Mouse (Mus musculus) CH12.LX (cell line): ENCODE results near the gene Med25. TPM values are rescaled to one million over a fixed set of nuclear protein-coding genes. Genes with fewer than 3 reads are reported as not detected.

Experiments
- DNase-seq: peaks from one replicate; pipeline ENCODE4 v3.0.0-alpha.2; 2013; ENCODE audit errors: extremely low read depth
- H3K27ac ChIP-seq: 2 replicates; pipeline ENCODE4 v1.5.1; 2012; ENCODE audit warnings: low read depth, mild to moderate bottlenecking, control low read depth, moderate library complexity; ENCODE audit not compliant: insufficient read depth
- H3K27me3 ChIP-seq: replicated peaks from 2 replicates; pipeline ENCODE3; 2012; ENCODE audit warnings: inconsistent platforms
- H3K36me3 ChIP-seq, 2 experiments: replicated peaks in 1 of 2; 2 replicates each; pipeline versions ENCODE3 to v1.6.1; 2012; ENCODE audit warnings: inconsistent platforms in 1 of 2, low read length in 1 of 2, mild to moderate bottlenecking in 1 of 2, mixed read lengths in 1 of 2, moderate library complexity in 1 of 2; ENCODE audit not compliant: control insufficient read depth in 1 of 2, insufficient read depth in 1 of 2
- H3K4me1 ChIP-seq, 2 experiments: 2 replicates each; pipeline ENCODE4 v1.6.1; 2012; ENCODE audit warnings: inconsistent platforms in 1 of 2, moderate library complexity in 1 of 2; ENCODE audit not compliant: insufficient read depth in 2 of 2, control insufficient read depth in 1 of 2
- H3K4me2 ChIP-seq: 2 replicates; pipeline ENCODE4 v1.6.1; 2012; ENCODE audit warnings: low read depth, mild to moderate bottlenecking, control low read depth; ENCODE audit not compliant: poor library complexity, insufficient read depth, severe bottlenecking
- H3K4me3 ChIP-seq, 3 experiments: fragments of 150-350 bp in 1 of 3; sonication (generic) in 1 of 3; replicated peaks in 1 of 3; 2 replicates each; pipeline versions ENCODE3 to v1.5.1; 2011 to 2012; ENCODE audit warnings: low read depth in 2 of 3, low read length in 2 of 3, mild to moderate bottlenecking in 2 of 3, moderate library complexity in 2 of 3, control low read depth in 1 of 3, improper control_type of control experiment in 1 of 3, inconsistent platforms in 1 of 3, mixed read lengths in 1 of 3; ENCODE audit not compliant: poor library complexity in 1 of 3
- H3K79me2 ChIP-seq: replicated peaks from 2 replicates; pipeline ENCODE4 v1.6.1; 2012; ENCODE audit warnings: mild to moderate bottlenecking, moderate library complexity; ENCODE audit not compliant: control insufficient read depth, poor library complexity, insufficient read depth, severe bottlenecking; ENCODE audit errors: extremely low read depth
- H3K9ac ChIP-seq: 2 replicates; pipeline ENCODE4 v1.6.1; 2012; ENCODE audit warnings: low read depth, mild to moderate bottlenecking, control low read depth, moderate library complexity; ENCODE audit not compliant: insufficient read depth
- H3K9me3 ChIP-seq: replicated peaks from 2 replicates; pipeline ENCODE3; 2012; ENCODE audit warnings: low read length, inconsistent platforms, mixed read lengths
- BHLHE40 ChIP-seq: IDR thresholded peaks from 2 replicates; pipeline ENCODE4 v1.6.1; 2011; ENCODE audit warnings: mild to moderate bottlenecking, low read depth, low read length, improper control_type of control experiment
- E2F4 ChIP-seq: IDR thresholded peaks from 2 replicates; pipeline ENCODE4 v1.6.1; 2011; ENCODE audit warnings: low read depth, low read length, improper control_type of control experiment; ENCODE audit not compliant: insufficient replicate concordance
- ELF1 ChIP-seq: IDR thresholded peaks from 2 replicates; pipeline ENCODE4 v1.6.1; 2014; ENCODE audit warnings: low read depth, mild to moderate bottlenecking, inconsistent platforms, low read length, improper control_type of control experiment
- EP300 ChIP-seq: IDR thresholded peaks from 2 replicates; pipeline ENCODE4 v1.6.1; 2011; ENCODE audit warnings: low read length, improper control_type of control experiment
- GABPA ChIP-seq: IDR thresholded peaks from 2 replicates; pipeline ENCODE4 v1.6.1; 2012; ENCODE audit warnings: low read depth, low read length, improper control_type of control experiment, inconsistent platforms; ENCODE audit not compliant: insufficient replicate concordance
- HCFC1 ChIP-seq: IDR thresholded peaks from 2 replicates; pipeline ENCODE4 v1.6.1; 2012; ENCODE audit warnings: low read depth, mild to moderate bottlenecking, inconsistent platforms, low read length, improper control_type of control experiment
- JUN ChIP-seq: IDR thresholded peaks from 2 replicates; pipeline ENCODE4 v1.6.1; 2011; ENCODE audit warnings: low read depth, mild to moderate bottlenecking, low read length, improper control_type of control experiment, moderate library complexity; ENCODE audit not compliant: insufficient read depth
- KAT2A ChIP-seq: IDR thresholded peaks from 2 replicates; pipeline ENCODE4 v1.6.1; 2012; ENCODE audit warnings: low read length, improper control_type of control experiment, inconsistent platforms; ENCODE audit not compliant: insufficient replicate concordance
- MAFK ChIP-seq: IDR thresholded peaks from 2 replicates; pipeline ENCODE4 v1.6.1; 2011; ENCODE audit warnings: low read length, improper control_type of control experiment; ENCODE audit not compliant: insufficient replicate concordance
- MAX ChIP-seq: IDR thresholded peaks from 2 replicates; pipeline ENCODE4 v1.6.1; 2011; ENCODE audit warnings: low read length, improper control_type of control experiment
- MEF2A ChIP-seq: IDR thresholded peaks from 2 replicates; pipeline ENCODE4 v1.6.1; 2014; ENCODE audit warnings: low read depth, mild to moderate bottlenecking, inconsistent platforms, low read length, improper control_type of control experiment, borderline replicate concordance
- MXI1 ChIP-seq: IDR thresholded peaks from 2 replicates; pipeline ENCODE4 v1.6.1; 2011; ENCODE audit warnings: mild to moderate bottlenecking, low read depth, low read length, improper control_type of control experiment
- MYC ChIP-seq: IDR thresholded peaks from 2 replicates; pipeline ENCODE4 v1.6.1; 2011; ENCODE audit warnings: low read depth, mild to moderate bottlenecking, improper control_type of control experiment, low read length
- NELFE ChIP-seq: IDR thresholded peaks from 2 replicates; pipeline ENCODE4 v1.6.1; 2011; ENCODE audit warnings: low read depth, low read length, improper control_type of control experiment
- NRF1 ChIP-seq: IDR thresholded peaks from 2 replicates; pipeline ENCODE4 v1.6.1; 2014; ENCODE audit warnings: low read depth, mild to moderate bottlenecking, inconsistent platforms, low read length, improper control_type of control experiment, moderate library complexity
- PAX5 ChIP-seq: IDR thresholded peaks from 2 replicates; pipeline ENCODE4 v1.6.1; 2012; ENCODE audit warnings: low read length, inconsistent platforms, mixed read lengths
- POLR2A ChIP-seq: IDR thresholded peaks from 2 replicates; pipeline ENCODE4 v1.6.1; 2011; ENCODE audit warnings: low read depth, mild to moderate bottlenecking, improper control_type of control experiment, low read length
- POLR2AphosphoS2 ChIP-seq: IDR thresholded peaks from 2 replicates; pipeline ENCODE4 v1.6.1; 2011; ENCODE audit warnings: low read depth, low read length, improper control_type of control experiment
- RAD21 ChIP-seq: IDR thresholded peaks from 2 replicates; pipeline ENCODE4 v1.6.1; 2011; ENCODE audit warnings: low read depth, mild to moderate bottlenecking, low read length, improper control_type of control experiment, moderate library complexity
- RCOR1 ChIP-seq: conservative IDR thresholded peaks from 2 replicates; pipeline ENCODE4 v1.6.1; 2012; ENCODE audit warnings: low read depth, mild to moderate bottlenecking, inconsistent platforms, low read length, improper control_type of control experiment
- SIN3A ChIP-seq: IDR thresholded peaks from 2 replicates; pipeline ENCODE4 v1.6.1; 2012; ENCODE audit warnings: low read length, improper control_type of control experiment, inconsistent platforms
- SMC3 ChIP-seq: IDR thresholded peaks from 2 replicates; pipeline ENCODE4 v1.6.1; 2011; ENCODE audit warnings: low read depth, low read length, improper control_type of control experiment
- TCF12 ChIP-seq: IDR thresholded peaks from 2 replicates; pipeline ENCODE4 v1.6.1; 2014; ENCODE audit warnings: low read depth, mild to moderate bottlenecking, inconsistent platforms, low read length, improper control_type of control experiment
- UBTF ChIP-seq: IDR thresholded peaks from 2 replicates; pipeline ENCODE4 v1.6.1; 2012; ENCODE audit warnings: low read depth, mild to moderate bottlenecking, inconsistent platforms, low read length, improper control_type of control experiment, moderate library complexity
- USF1 ChIP-seq: IDR thresholded peaks from 2 replicates; pipeline ENCODE4 v1.6.1; 2014; ENCODE audit warnings: low read depth, mild to moderate bottlenecking, inconsistent platforms, low read length, improper control_type of control experiment
- USF2 ChIP-seq: conservative IDR thresholded peaks from 2 replicates; pipeline ENCODE4 v1.6.1; 2011; ENCODE audit warnings: low read depth, low read length, improper control_type of control experiment
- ZC3H11A ChIP-seq: IDR thresholded peaks from 2 replicates; pipeline ENCODE4 v1.6.1; 2012; ENCODE audit warnings: low read depth, mild to moderate bottlenecking, inconsistent platforms, low read length, improper control_type of control experiment
- ZKSCAN1 ChIP-seq: IDR thresholded peaks from 2 replicates; pipeline ENCODE4 v1.6.1; 2012; ENCODE audit warnings: low read depth, inconsistent platforms, low read length, improper control_type of control experiment, borderline replicate concordance
- ZMIZ1 ChIP-seq: IDR thresholded peaks from 2 replicates; pipeline ENCODE4 v1.6.1; 2012; ENCODE audit warnings: low read depth, mild to moderate bottlenecking, inconsistent platforms, low read length, improper control_type of control experiment
- ZNF384 ChIP-seq: IDR thresholded peaks from 2 replicates; pipeline ENCODE4 v1.6.1; 2012; ENCODE audit warnings: low read depth, low read length, improper control_type of control experiment, inconsistent platforms
- dilution Hi-C: fragments of 300-500 bp; cut with MboI; formaldehyde crosslinking; loops from 2 replicates; pipeline ENCODE4 v1.14.3; 2020; ENCODE audit warnings: low sequenced_read_pairs; ENCODE audit not compliant: extremely low pct_unique_long_range_greater_than_20kb, extremely low pct_ligation_motif_present
- in situ Hi-C: fragments of 300-500 bp; cut with MboI; formaldehyde crosslinking; loops from 3 replicates; pipeline ENCODE4 v1.14.3; 2019; ENCODE audit warnings: low sequenced_read_pairs, low pct_ligation_motif_present, low pct_unique_long_range_greater_than_20kb, mixed read lengths
- polyA plus RNA-seq: library from polyadenylated mRNA; unstranded; fragments of >175 nt; gene quantifications from 2 replicates; pipeline ENCODE4 v1.2.1, GENCODE M21; 2012; ENCODE audit warnings: low read depth; ENCODE audit not compliant: insufficient read length
- total RNA-seq, 2 experiments: library from RNA; depleted of rRNA; stranded (reverse); fragments of 300-350 nt in 1 of 2; fragments of >200 nt in 1 of 2; gene quantifications; 2 replicates each; pipeline ENCODE4 v1.2.3; 2012 to 2014

Med25 gene
- total and polyA plus RNA-seq, 3 experiments = 18.4 to 67.4 (median 56.7) TPM

DNA sequence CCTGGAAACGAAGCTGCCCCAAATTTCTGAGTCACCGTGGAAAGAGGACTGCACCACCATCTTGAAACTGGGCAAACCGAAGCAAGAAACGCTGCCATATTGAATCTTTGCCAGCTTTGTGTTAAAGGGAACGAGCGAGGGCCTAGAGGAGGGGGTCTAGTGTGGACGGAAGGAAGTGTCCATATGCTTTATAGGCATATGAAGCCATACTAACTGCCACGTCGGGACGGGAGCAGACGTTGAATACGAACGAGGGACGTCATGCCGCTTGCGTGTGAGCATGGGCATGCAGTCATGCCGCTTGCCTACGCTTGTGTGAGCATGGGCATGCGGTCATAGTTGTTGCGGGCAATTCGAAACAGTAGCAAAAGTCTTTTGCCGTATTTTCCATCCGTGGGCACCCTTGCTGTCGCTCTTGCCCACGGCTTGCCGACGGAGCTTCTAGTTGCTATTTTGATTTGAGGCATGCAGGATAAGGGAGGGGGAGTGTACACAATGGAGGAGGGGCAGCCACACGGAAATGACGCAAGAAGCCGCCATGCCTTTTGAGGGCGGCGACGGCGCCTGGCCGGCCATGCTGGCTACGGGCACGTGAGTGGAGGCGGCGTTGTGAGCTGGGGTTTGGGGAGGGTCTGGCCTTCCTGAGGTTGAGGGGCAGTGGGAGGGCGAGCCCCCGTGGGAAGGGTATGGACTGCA lies 42.9 kb downstream of the Med25 start (continued):
- TF ChIP-seq ELF1 = no peak
- TF ChIP-seq NRF1 = peak; percentile 85
- TF ChIP-seq MYC = peak; percentile 87
- TF ChIP-seq POLR2AphosphoS2 = no peak
- TF ChIP-seq POLR2A = peak; percentile 63
- no peak for TF ChIP-seq SMC3
- TF ChIP-seq RAD21 = no peak
- TF ChIP-seq USF2 = no peak; the same call in 1 of the 2 replicates
- TF ChIP-seq SIN3A = peak; percentile 80; the same call in 1 of the 2 replicates
- TF ChIP-seq NELFE = no peak; the same call in none of the 2 replicates
- no peak; the same call in 1 of the 2 replicates for TF ChIP-seq TCF12
- 0 out of 2 replicates have a peak, but pooled peaks have one; percentile 18 for TF ChIP-seq UBTF
- peak; percentile 33 for TF ChIP-seq USF1
- TF ChIP-seq MAFK = no peak; the same call in 1 of the 2 replicates
- TF ChIP-seq HCFC1 = peak; percentile 83
- peak; percentile 85 for TF ChIP-seq BHLHE40

DNA sequence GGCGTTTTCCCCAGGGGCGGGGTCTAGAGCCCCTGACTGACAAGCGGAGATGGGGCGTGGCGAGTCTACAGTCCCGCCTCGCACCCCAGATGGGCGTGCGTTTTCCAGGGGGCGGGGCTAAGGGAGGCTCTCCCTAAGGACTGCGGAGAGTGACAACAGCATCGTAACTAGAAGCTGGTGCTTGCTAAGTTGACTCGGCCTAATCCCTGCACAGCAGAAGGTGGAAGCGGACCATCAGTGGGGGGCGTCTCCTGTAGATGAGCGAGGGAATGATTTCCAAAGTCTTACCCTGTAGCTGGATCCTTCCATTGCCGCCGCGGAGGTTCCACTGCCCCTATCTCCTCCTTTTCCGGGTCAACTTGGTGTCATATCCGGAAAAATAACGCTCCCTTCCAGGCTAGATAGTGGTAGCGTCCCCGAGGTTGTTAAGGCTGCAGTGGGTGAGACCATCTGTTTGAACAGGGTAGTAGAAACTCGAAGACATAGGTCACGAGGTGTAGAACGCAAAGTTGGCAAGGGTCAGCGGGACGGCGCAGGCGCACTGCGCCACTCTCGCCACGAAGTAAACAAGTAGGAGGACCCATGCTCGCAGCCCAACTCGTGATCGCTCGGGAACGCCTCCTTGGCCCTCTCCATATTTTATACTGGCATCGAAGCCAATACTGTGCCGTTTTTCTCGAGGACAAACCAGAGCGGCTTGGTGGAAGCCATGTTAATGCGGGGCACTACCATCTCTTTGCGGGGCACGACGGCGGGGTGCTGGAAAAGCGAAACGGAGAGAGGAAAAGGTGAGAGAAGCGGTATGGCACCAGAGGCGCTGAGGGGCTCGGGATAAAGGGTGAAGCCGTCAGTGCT lies 43.7 kb downstream of the Med25 start, which contains the start of the genes Akt1s1 and Tbc1d17:
Gene Akt1s1 (plus strand): TSS at position 431 of the 855 bp plus-strand sequence.
Gene Tbc1d17 (minus strand): TSS at position 519 of the 855 bp plus-strand sequence.
- Histone ChIP-seq H3K79me2 (peaks cover 28% of the 10 kb centered on the region), H3K9me3 (no peaks in the 10 kb centered on the region), H3K4me2 (peak within 1 kb of the TSS; percentile 79), H3K36me3 (peaks cover 39 to 61% of the 10 kb centered on the region in 2 experiments), H3K9ac (peak within 1 kb of the TSS; percentile 97), H3K4me1 (peaks cover 14 to 48% of the 10 kb centered on the region in 2 experiments), H3K27ac (peak within 1 kb of the TSS; percentile 94), H3K4me3 (peak within 1 kb of the TSS; percentile 81 to 98 (median 93)), H3K27me3 (no peaks in the 10 kb centered on the region)
- DNase-seq = peak; percentile 99
- in situ Hi-C loops (no loop called here), dilution Hi-C loops (no loop called here)
- TF ChIP-seq ZKSCAN1 (no peak), RAD21 (no peak), RCOR1 (peak; percentile 99), ZMIZ1 (peak; percentile 76; the same call in 1 of the 2 replicates), NRF1 (peak; percentile 86), POLR2AphosphoS2 (no peak), MAFK (peak; percentile 30; the same call in 1 of the 2 replicates), POLR2A (peak; percentile 50; the same call in 1 of the 2 replicates), BHLHE40 (peak; percentile 93), MEF2A (peak; percentile 40), UBTF (peak; percentile 22; the same call in 1 of the 2 replicates), E2F4 (peak; percentile 79; the same call in 1 of the 2 replicates), MXI1 (0 out of 2 replicates have a peak, but pooled peaks have one; percentile 53), KAT2A (peak; percentile 90; the same call in 1 of the 2 replicates), USF2 (peak; percentile 87), ZNF384 (no peak), EP300 (peak; percentile 45), PAX5 (no peak), MAX (peak; percentile 97), HCFC1 (peak; percentile 86), USF1 (peak; percentile 91), NELFE (peak; percentile 60; the same call in 1 of the 2 replicates), MYC (peak; percentile 84), JUN (0 out of 2 replicates have a peak, but pooled peaks have one; percentile 15), SMC3 (no peak), ZC3H11A (no peak), GABPA (peak; percentile 17; the same call in 1 of the 2 replicates), TCF12 (peak; percentile 68)
